Mouse (Mus musculus): Measurements from ENCODE around the gene Sirpa. TPM values are rescaled to one million over a fixed set of nuclear protein-coding genes. Genes with fewer than 3 reads are reported as not detected.

The Sirpa gene
- polyA plus RNA-seq, 1 experiment: 3.1 TPM

DNA sequence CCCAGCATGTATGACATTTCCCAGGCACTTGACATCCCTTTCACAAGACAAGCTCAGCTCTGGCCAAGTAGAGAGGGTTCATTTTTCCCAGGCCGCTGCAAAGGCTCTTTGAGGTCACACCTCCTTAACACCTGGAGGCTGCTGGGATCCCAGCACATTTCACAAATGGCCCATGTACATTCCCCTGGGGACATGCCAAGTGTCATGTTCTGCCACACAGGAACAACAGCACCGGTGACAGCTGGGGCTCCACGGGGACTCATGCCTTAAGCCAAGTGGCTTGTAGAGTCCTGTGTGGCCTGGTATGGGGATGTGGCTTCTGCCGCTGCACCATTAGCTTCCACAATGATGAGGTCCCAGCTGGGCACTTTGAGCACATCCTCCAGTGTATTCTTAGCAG, 60.0 kb downstream of the Sirpa start:
- no peak overlapping the region for H3K27ac ChIP-seq (ENCODE audit: control insufficient read depth, insufficient read depth, low read depth, low read length)
- H3K27me3 ChIP-seq (ENCODE audit: control insufficient read depth, insufficient read depth, low read length): no peaks in the 10 kb centered on the region
- no peaks in the 10 kb centered on the region for H3K4me1 ChIP-seq (ENCODE audit: control insufficient read depth, insufficient read depth, low read length)
- no peak for TF ChIP-seq POLR2A (IDR thresholded peaks at IDR 0.05; ENCODE audit: control insufficient read depth, low read depth, low read length)
- TF ChIP-seq CTCF (IDR thresholded peaks at IDR 0.05; ENCODE audit: control insufficient read depth, insufficient read depth, insufficient replicate concordance, low read depth, low read length): no peak
- H3K4me3 ChIP-seq (ENCODE audit: control insufficient read depth, low read depth, low read length): no peak overlapping the region
- H3K36me3 ChIP-seq (ENCODE audit: control insufficient read depth, insufficient read depth, low read length): no peaks in the 10 kb centered on the region

DNA sequence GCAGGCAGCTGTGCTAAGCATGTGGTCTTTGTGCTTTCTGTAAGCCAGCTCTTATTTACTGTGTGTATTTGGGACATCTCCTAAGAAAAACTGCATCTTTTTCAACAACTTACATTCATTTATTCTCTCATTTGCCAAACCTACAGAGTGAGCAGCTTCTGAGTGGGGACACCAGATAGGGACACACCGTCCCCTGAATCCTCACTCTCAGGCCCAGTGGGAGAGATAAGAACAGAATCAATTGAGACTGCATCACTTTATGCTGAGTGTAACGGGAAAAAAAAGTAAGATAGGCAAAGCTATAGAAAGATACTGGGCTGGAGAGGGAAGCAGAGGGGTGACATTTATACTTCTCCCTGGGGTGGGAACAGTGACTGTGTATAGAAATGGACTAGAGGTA, 61.0 kb downstream of the Sirpa start:
- Histone ChIP-seq H3K36me3 (ENCODE audit: control insufficient read depth, insufficient read depth, low read length) (no peaks in the 10 kb centered on the region), H3K4me3 (ENCODE audit: control insufficient read depth, low read depth, low read length) (no peak overlapping the region), H3K27me3 (ENCODE audit: control insufficient read depth, insufficient read depth, low read length) (no peaks in the 10 kb centered on the region), H3K4me1 (ENCODE audit: control insufficient read depth, insufficient read depth, low read length) (no peaks in the 10 kb centered on the region), H3K27ac (ENCODE audit: control insufficient read depth, insufficient read depth, low read depth, low read length) (no peak overlapping the region)
- no peak for TF ChIP-seq POLR2A (IDR thresholded peaks at IDR 0.05; ENCODE audit: control insufficient read depth, low read depth, low read length)
- no peak for TF ChIP-seq CTCF (IDR thresholded peaks at IDR 0.05; ENCODE audit: control insufficient read depth, insufficient read depth, insufficient replicate concordance, low read depth, low read length)

DNA sequence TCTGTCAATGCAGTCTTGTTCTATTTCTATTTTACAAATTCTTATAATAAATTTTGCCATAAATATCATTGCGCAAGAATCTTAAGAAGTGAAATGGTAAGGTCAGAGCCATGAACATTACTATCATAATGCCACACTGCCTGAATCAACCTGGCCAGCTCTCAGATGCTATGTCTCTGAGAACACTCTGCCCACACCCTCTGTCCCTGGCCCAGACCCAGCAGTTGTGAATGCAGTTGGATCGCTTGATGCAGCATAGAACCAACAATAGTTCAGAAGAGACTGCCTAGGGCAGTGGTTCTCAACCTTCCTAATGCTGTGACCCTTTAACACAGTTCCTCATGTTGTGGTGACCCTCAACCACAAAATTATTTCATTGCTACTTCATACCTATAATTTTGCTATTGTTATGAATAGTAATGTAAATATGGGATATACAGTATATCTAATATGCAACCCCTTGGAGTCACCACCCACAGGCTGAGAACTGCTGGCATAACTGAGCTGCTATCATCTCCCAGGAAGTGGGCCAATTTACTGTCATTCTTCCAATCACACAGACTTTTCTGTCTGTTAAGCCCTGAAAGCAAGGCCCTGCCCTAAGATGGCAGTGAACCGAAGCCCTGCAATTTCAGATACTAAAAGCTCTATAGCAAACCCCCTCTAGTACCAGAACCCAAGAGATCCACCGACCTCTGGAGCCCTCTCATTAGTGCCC, 61.8 kb downstream of the Sirpa start:
- TF ChIP-seq POLR2A (IDR thresholded peaks at IDR 0.05; ENCODE audit: control insufficient read depth, low read depth, low read length): no peak
- no peak overlapping the region for H3K4me3 ChIP-seq (ENCODE audit: control insufficient read depth, low read depth, low read length)
- H3K36me3 ChIP-seq (ENCODE audit: control insufficient read depth, insufficient read depth, low read length): no peaks in the 10 kb centered on the region
- H3K27ac ChIP-seq (ENCODE audit: control insufficient read depth, insufficient read depth, low read depth, low read length): no peak overlapping the region
- H3K27me3 ChIP-seq (ENCODE audit: control insufficient read depth, insufficient read depth, low read length): no peaks in the 10 kb centered on the region
- H3K4me1 ChIP-seq (ENCODE audit: control insufficient read depth, insufficient read depth, low read length): no peaks in the 10 kb centered on the region

DNA sequence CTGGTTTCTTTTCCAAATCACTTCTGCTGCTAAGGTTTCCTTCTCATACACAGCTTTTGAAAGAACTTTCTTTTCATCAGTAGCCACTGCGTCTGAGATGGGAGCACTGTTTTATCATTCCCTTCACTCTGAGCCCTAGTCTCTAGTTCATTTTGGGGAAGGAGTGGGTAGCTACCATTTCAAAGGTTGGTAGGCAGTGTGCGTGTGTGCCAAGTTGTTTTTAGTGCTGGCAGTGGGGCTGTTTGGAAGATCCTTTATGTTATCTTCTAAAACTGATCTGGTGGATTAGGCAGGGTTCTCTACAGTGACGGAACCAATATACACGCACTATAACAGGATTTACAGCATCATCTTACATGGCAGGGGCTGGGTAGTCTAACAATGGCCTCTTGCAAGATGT, 62.4 kb downstream of the Sirpa start:
- TF ChIP-seq POLR2A (IDR thresholded peaks at IDR 0.05; ENCODE audit: control insufficient read depth, low read depth, low read length): no peak
- TF ChIP-seq CTCF (IDR thresholded peaks at IDR 0.05; ENCODE audit: control insufficient read depth, insufficient read depth, insufficient replicate concordance, low read depth, low read length): no peak
- no peak overlapping the region for H3K4me3 ChIP-seq (ENCODE audit: control insufficient read depth, low read depth, low read length)
- no peaks in the 10 kb centered on the region for H3K36me3 ChIP-seq (ENCODE audit: control insufficient read depth, insufficient read depth, low read length)
- no peak overlapping the region for H3K27ac ChIP-seq (ENCODE audit: control insufficient read depth, insufficient read depth, low read depth, low read length)
- H3K27me3 ChIP-seq (ENCODE audit: control insufficient read depth, insufficient read depth, low read length): no peaks in the 10 kb centered on the region
- H3K4me1 ChIP-seq (ENCODE audit: control insufficient read depth, insufficient read depth, low read length): no peaks in the 10 kb centered on the region

DNA sequence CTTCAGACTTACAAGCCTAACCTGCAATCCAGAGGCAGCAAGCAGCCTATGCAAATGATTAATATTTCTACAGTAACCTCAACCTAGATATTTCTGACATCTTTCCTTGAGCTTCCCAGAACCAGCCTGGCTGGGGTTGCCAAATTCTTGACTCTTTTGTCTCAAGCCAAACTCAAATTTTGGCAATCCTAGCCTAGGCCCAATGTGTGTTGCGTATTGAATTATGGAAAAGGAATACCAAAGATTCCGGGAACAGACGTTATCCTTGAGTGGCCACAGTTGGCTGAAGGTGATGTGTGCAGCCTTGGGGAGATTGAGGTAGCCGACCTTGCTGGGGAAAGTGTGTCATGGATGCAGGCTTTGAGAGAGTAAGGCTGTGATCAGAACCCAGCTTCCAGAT, 66.2 kb downstream of the Sirpa start:
- Histone ChIP-seq H3K4me3 (ENCODE audit: control insufficient read depth, low read depth, low read length) (no peak overlapping the region), H3K27me3 (ENCODE audit: control insufficient read depth, insufficient read depth, low read length) (no peaks in the 10 kb centered on the region), H3K27ac (ENCODE audit: control insufficient read depth, insufficient read depth, low read depth, low read length) (no peak overlapping the region), H3K36me3 (ENCODE audit: control insufficient read depth, insufficient read depth, low read length) (no peaks in the 10 kb centered on the region), H3K4me1 (ENCODE audit: control insufficient read depth, insufficient read depth, low read length) (no peaks in the 10 kb centered on the region)
- TF ChIP-seq POLR2A (IDR thresholded peaks at IDR 0.05; ENCODE audit: control insufficient read depth, low read depth, low read length): no peak
- no peak for TF ChIP-seq CTCF (IDR thresholded peaks at IDR 0.05; ENCODE audit: control insufficient read depth, insufficient read depth, insufficient replicate concordance, low read depth, low read length)

DNA sequence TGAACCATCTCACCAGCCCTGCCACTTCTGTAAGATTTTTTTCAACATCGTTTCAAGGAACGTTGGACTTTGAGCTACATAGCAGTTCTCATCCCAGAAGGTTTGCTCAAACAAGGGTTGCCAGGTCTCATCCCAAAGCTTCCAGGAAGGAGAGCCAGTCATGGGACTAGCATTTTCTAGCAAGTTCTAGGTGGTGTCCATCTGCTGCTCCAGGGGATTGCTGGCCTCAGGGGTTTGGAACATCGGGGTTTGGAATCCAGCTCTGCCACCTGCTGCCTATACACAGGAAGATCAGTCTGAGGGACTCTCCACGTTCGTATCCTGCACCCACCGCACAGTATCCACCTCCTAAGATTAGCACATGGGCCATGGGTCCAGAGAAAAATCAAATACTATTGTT, 67.4 kb downstream of the Sirpa start:
- no peak overlapping the region for H3K4me3 ChIP-seq (ENCODE audit: control insufficient read depth, low read depth, low read length)
- TF ChIP-seq POLR2A (IDR thresholded peaks at IDR 0.05; ENCODE audit: control insufficient read depth, low read depth, low read length): no peak
- TF ChIP-seq CTCF (IDR thresholded peaks at IDR 0.05; ENCODE audit: control insufficient read depth, insufficient read depth, insufficient replicate concordance, low read depth, low read length): 0 out of 2 replicates have a peak, but pooled peaks have one; percentile 11
- no peaks in the 10 kb centered on the region for H3K36me3 ChIP-seq (ENCODE audit: control insufficient read depth, insufficient read depth, low read length)
- no peaks in the 10 kb centered on the region for H3K4me1 ChIP-seq (ENCODE audit: control insufficient read depth, insufficient read depth, low read length)
- H3K27ac ChIP-seq (ENCODE audit: control insufficient read depth, insufficient read depth, low read depth, low read length): no peak overlapping the region
- no peaks in the 10 kb centered on the region for H3K27me3 ChIP-seq (ENCODE audit: control insufficient read depth, insufficient read depth, low read length)

DNA sequence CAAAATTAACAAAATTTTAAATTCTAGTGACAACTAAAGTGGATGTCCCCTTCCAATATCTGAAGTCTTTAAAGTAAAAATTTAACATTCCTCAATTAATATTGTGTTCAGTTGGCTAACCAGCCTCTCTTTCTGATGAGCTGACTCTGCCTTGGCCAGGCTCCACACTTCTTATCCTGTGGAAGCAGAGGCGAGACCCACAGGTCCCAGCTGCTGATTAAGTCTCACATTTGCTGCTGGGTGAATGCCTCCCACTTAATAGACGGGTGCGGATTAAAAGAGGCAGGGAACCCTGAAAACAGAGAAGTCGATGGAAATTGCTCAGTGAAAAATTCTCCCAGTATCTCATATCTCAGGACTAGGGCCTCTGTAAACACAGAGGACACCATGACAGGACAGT, 69.8 kb downstream of the Sirpa start:
- H3K4me3 ChIP-seq (ENCODE audit: control insufficient read depth, low read depth, low read length): no peak overlapping the region
- H3K4me1 ChIP-seq (ENCODE audit: control insufficient read depth, insufficient read depth, low read length): no peaks in the 10 kb centered on the region
- no peaks in the 10 kb centered on the region for H3K36me3 ChIP-seq (ENCODE audit: control insufficient read depth, insufficient read depth, low read length)
- no peaks in the 10 kb centered on the region for H3K27me3 ChIP-seq (ENCODE audit: control insufficient read depth, insufficient read depth, low read length)
- H3K27ac ChIP-seq (ENCODE audit: control insufficient read depth, insufficient read depth, low read depth, low read length): no peak overlapping the region
- TF ChIP-seq CTCF (IDR thresholded peaks at IDR 0.05; ENCODE audit: control insufficient read depth, insufficient read depth, insufficient replicate concordance, low read depth, low read length) (no peak), POLR2A (IDR thresholded peaks at IDR 0.05; ENCODE audit: control insufficient read depth, low read depth, low read length) (no peak)

DNA sequence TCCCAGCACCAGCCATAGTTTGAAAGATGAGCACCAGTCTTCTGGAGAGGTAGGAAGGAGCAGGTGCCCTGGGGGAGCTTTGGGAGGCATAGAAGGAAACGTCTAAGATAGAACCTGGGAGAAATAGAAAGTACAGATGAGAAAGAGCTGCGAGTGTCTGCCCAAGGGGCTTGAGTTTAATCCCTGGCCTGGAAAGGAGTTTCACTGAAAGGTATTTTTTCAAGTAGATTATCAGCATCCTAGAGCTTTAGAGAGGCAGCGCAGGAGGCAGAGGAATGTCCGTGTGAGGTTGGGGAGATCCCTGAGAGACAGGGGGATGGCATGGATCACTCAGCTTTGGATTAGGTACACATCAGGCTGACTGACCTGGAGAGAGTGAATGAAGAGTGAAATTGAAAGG, 79.3 kb downstream of the Sirpa start:
- Histone ChIP-seq H3K27ac (ENCODE audit: control insufficient read depth, insufficient read depth, low read depth, low read length) (no peak overlapping the region), H3K4me3 (ENCODE audit: control insufficient read depth, low read depth, low read length) (no peak overlapping the region)
- TF ChIP-seq POLR2A (IDR thresholded peaks at IDR 0.05; ENCODE audit: control insufficient read depth, low read depth, low read length): no peak
- no peak for TF ChIP-seq CTCF (IDR thresholded peaks at IDR 0.05; ENCODE audit: control insufficient read depth, insufficient read depth, insufficient replicate concordance, low read depth, low read length)

More for the DNA sequence above, 79.3 kb downstream of the Sirpa start:
- no peaks in the 10 kb centered on the region for H3K36me3 ChIP-seq (ENCODE audit: control insufficient read depth, insufficient read depth, low read length)
- no peaks in the 10 kb centered on the region for H3K27me3 ChIP-seq (ENCODE audit: control insufficient read depth, insufficient read depth, low read length)
- H3K4me1 ChIP-seq (ENCODE audit: control insufficient read depth, insufficient read depth, low read length): peaks cover 3% of the 10 kb centered on the region
